Mouse (Mus musculus): ENCODE data around the gene Tex2. TPM values are rescaled to one million over a fixed set of nuclear protein-coding genes. Genes with fewer than 3 reads are reported as not detected.
A peak's percentile ranks its signal among the peaks of the same experiment; 100 is the strongest.
"Not testable (repeated sequence)": the region's sequence is repeated elsewhere in the genome, so short reads cannot be mapped to it uniquely, and the experiment has no call there.

Tex2 gene
- polyA plus RNA-seq, 1 experiment from 2014 or later, result 14.4 TPM

GRCm38 (mm10) chr11:106635946-106636345 lies 22.7 kb upstream of the Tex2 start:
- no peaks in the 10 kb centered on the region for H3K36me3 ChIP-seq (ENCODE audit: control insufficient read depth, insufficient read depth, low read length)
- H3K27me3 ChIP-seq (ENCODE audit: control insufficient read depth, insufficient read depth, low read length), result no peaks in the 10 kb centered on the region
- H3K4me2 ChIP-seq (ENCODE audit: low read length), result no peak overlapping the region
- no peak overlapping the region for H3K27ac ChIP-seq (replicated peaks in 1 of 2; ENCODE audit: control insufficient read depth in 1 of 2, insufficient read depth in 1 of 2, low read depth in 2 of 2, low read length in 2 of 2)
- H3K4me1 ChIP-seq (ENCODE audit: control insufficient read depth in 2 of 2, insufficient read depth in 2 of 2, low read length in 2 of 2), result peaks cover 18 to 20% of the 10 kb centered on the region in 2 experiments
- WGBS, result 56% methylated on average over 2 of the region's 2 CpGs
- H3K9ac ChIP-seq (ENCODE audit: low read length), result no peak overlapping the region
- 0 out of 2 replicates have a peak, but pooled peaks cover 4% of the 10 kb centered on the region for H3K9me3 ChIP-seq (ENCODE audit: control insufficient read depth, low read length)
- no peak for ATAC-seq (ENCODE audit: insufficient number of reproducible peaks, insufficient read depth, low FRiP score, low read depth)
- no peak overlapping the region for H3K4me3 ChIP-seq (ENCODE audit: control insufficient read depth in 1 of 2, insufficient read depth in 1 of 2, low read depth in 1 of 2, low read length in 2 of 2)

- 87% methylated on average over 3 of the region's 3 CpGs for WGBS
- not testable (repeated sequence) for H3K4me1 ChIP-seq (ENCODE audit: control insufficient read depth in 2 of 2, insufficient read depth in 2 of 2, low read length in 2 of 2); H3K4me3 ChIP-seq (ENCODE audit: control insufficient read depth in 1 of 2, insufficient read depth in 1 of 2, low read depth in 1 of 2, low read length in 2 of 2); H3K9ac ChIP-seq (ENCODE audit: low read length); H3K9me3 ChIP-seq (ENCODE audit: control insufficient read depth, low read length); ATAC-seq (ENCODE audit: insufficient number of reproducible peaks, insufficient read depth, low FRiP score, low read depth); H3K27me3 ChIP-seq (ENCODE audit: control insufficient read depth, insufficient read depth, low read length); H3K36me3 ChIP-seq (ENCODE audit: control insufficient read depth, insufficient read depth, low read length); H3K27ac ChIP-seq (replicated peaks in 1 of 2; ENCODE audit: control insufficient read depth in 1 of 2, insufficient read depth in 1 of 2, low read depth in 2 of 2, low read length in 2 of 2); H3K4me2 ChIP-seq (ENCODE audit: low read length)
Observed at GRCm38 (mm10) chr11:106634175-106634574, 21.0 kb upstream of the Tex2 start.

- ATAC-seq (ENCODE audit: insufficient number of reproducible peaks, insufficient read depth, low FRiP score, low read depth), result no peak
- Histone ChIP-seq H3K27ac (replicated peaks in 1 of 2; ENCODE audit: control insufficient read depth in 1 of 2, insufficient read depth in 1 of 2, low read depth in 2 of 2, low read length in 2 of 2) (no peak overlapping the region), H3K4me1 (ENCODE audit: control insufficient read depth in 2 of 2, insufficient read depth in 2 of 2, low read length in 2 of 2) (0 out of 4 replicates have a peak, but pooled peaks cover 0 to 2% of the 10 kb centered on the region in 2 experiments), H3K9me3 (ENCODE audit: control insufficient read depth, low read length) (0 out of 2 replicates have a peak, but pooled peaks cover 4% of the 10 kb centered on the region), H3K27me3 (ENCODE audit: control insufficient read depth, insufficient read depth, low read length) (no peaks in the 10 kb centered on the region), H3K4me3 (ENCODE audit: control insufficient read depth in 1 of 2, insufficient read depth in 1 of 2, low read depth in 1 of 2, low read length in 2 of 2) (no peak overlapping the region), H3K36me3 (ENCODE audit: control insufficient read depth, insufficient read depth, low read length) (no peaks in the 10 kb centered on the region), H3K4me2 (ENCODE audit: low read length) (no peak overlapping the region), H3K9ac (ENCODE audit: low read length) (no peak overlapping the region)
- 90% methylated on average over 2 of the region's 2 CpGs for WGBS
Observed at GRCm38 (mm10) chr11:106633456-106633855, 20.2 kb upstream of the Tex2 start.

- WGBS, result 19% methylated on average over 6 of the region's 6 CpGs
- Histone ChIP-seq H3K4me3 (ENCODE audit: control insufficient read depth in 1 of 2, insufficient read depth in 1 of 2, low read depth in 1 of 2, low read length in 2 of 2) (no peak overlapping the region), H3K9me3 (ENCODE audit: control insufficient read depth, low read length) (0 out of 2 replicates have a peak, but pooled peaks cover 4% of the 10 kb centered on the region), H3K4me1 (ENCODE audit: control insufficient read depth in 2 of 2, insufficient read depth in 2 of 2, low read length in 2 of 2) (peaks cover 2 to 3% of the 10 kb centered on the region in 2 experiments; a peak in 2 of 4 replicates), H3K27ac (replicated peaks in 1 of 2; ENCODE audit: control insufficient read depth in 1 of 2, insufficient read depth in 1 of 2, low read depth in 2 of 2, low read length in 2 of 2) (no peak overlapping the region), H3K9ac (ENCODE audit: low read length) (no peak overlapping the region), H3K36me3 (ENCODE audit: control insufficient read depth, insufficient read depth, low read length) (no peaks in the 10 kb centered on the region), H3K4me2 (ENCODE audit: low read length) (no peak overlapping the region), H3K27me3 (ENCODE audit: control insufficient read depth, insufficient read depth, low read length) (no peaks in the 10 kb centered on the region)
- ATAC-seq (ENCODE audit: insufficient number of reproducible peaks, insufficient read depth, low FRiP score, low read depth), result no peak
Observed at GRCm38 (mm10) chr11:106627692-106628091, 14.5 kb upstream of the Tex2 start.

DNA sequence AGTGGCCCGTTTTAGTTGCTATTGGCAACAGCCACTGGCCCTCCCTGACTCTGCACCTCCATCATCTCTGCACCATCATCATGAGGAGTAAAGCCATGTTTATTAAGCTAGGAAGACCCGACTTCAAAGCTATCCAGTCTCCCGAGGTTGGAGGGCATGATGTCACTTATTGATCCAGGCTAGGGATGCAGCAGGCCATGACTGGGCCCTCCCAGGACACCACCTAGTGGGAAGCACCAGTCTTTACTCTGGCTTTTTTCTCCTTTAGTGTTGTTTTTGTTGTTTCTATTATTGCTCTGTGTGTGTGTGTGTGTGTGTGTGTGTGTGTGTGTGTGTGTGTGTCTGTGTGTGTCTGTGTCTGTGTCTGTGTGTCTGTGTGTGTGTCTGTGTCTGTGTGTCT lies 12.4 kb upstream of the Tex2 start:
- H3K27me3 ChIP-seq (ENCODE audit: control insufficient read depth, insufficient read depth, low read length), result no peaks in the 10 kb centered on the region
- no peak overlapping the region for H3K27ac ChIP-seq (replicated peaks in 1 of 2; ENCODE audit: control insufficient read depth in 1 of 2, insufficient read depth in 1 of 2, low read depth in 2 of 2, low read length in 2 of 2)
- no peak overlapping the region for H3K9ac ChIP-seq (ENCODE audit: low read length)
- no peak overlapping the region for H3K4me3 ChIP-seq (ENCODE audit: control insufficient read depth in 1 of 2, insufficient read depth in 1 of 2, low read depth in 1 of 2, low read length in 2 of 2)
- no peak overlapping the region for H3K4me2 ChIP-seq (ENCODE audit: low read length)
- peaks cover 11 to 19% of the 10 kb centered on the region in 2 experiments for H3K4me1 ChIP-seq (ENCODE audit: control insufficient read depth in 2 of 2, insufficient read depth in 2 of 2, low read length in 2 of 2)
- no peaks in the 10 kb centered on the region for H3K36me3 ChIP-seq (ENCODE audit: control insufficient read depth, insufficient read depth, low read length)
- 51% methylated on average over 3 of the region's 3 CpGs for WGBS
- no peaks in the 10 kb centered on the region for H3K9me3 ChIP-seq (ENCODE audit: control insufficient read depth, low read length)
- no peak for ATAC-seq (ENCODE audit: insufficient number of reproducible peaks, insufficient read depth, low FRiP score, low read depth)

DNA sequence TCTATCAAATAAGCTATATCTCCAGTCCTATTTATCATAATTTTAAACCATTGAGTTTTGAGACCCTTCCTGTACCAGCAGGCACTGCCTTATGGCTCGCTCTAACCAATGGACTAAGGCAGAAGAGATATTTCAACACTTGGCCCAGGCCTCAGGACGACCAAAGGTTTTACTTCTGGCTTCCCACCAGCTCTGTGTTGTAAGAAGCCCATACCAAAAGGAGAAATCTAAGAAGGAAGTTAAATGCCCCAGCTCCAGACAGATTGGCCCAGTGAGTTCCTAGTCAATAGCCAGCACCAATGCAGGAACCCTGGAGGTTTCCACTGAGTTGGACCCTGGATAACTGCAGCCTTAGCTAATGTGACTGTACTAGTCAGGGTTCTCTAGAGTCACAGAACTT lies 10.4 kb upstream of the Tex2 start:
- 86% methylated on average over 2 of the region's 2 CpGs for WGBS
- Histone ChIP-seq H3K27ac (replicated peaks in 1 of 2; ENCODE audit: control insufficient read depth in 1 of 2, insufficient read depth in 1 of 2, low read depth in 2 of 2, low read length in 2 of 2) (no peak overlapping the region), H3K4me2 (ENCODE audit: low read length) (no peak overlapping the region), H3K9ac (ENCODE audit: low read length) (no peak overlapping the region), H3K9me3 (ENCODE audit: control insufficient read depth, low read length) (no peaks in the 10 kb centered on the region), H3K36me3 (ENCODE audit: control insufficient read depth, insufficient read depth, low read length) (no peaks in the 10 kb centered on the region), H3K4me3 (ENCODE audit: control insufficient read depth in 1 of 2, insufficient read depth in 1 of 2, low read depth in 1 of 2, low read length in 2 of 2) (no peak overlapping the region), H3K4me1 (ENCODE audit: control insufficient read depth in 2 of 2, insufficient read depth in 2 of 2, low read length in 2 of 2) (peaks cover 21 to 30% of the 10 kb centered on the region in 2 experiments), H3K27me3 (ENCODE audit: control insufficient read depth, insufficient read depth, low read length) (no peaks in the 10 kb centered on the region)
- ATAC-seq (ENCODE audit: insufficient number of reproducible peaks, insufficient read depth, low FRiP score, low read depth), result no peak

- Histone ChIP-seq H3K4me3 (ENCODE audit: control insufficient read depth in 1 of 2, insufficient read depth in 1 of 2, low read depth in 1 of 2, low read length in 2 of 2) (no peak overlapping the region), H3K27ac (replicated peaks in 1 of 2; ENCODE audit: control insufficient read depth in 1 of 2, insufficient read depth in 1 of 2, low read depth in 2 of 2, low read length in 2 of 2) (peak overlapping the region; percentile 36 to 47), H3K9me3 (ENCODE audit: control insufficient read depth, low read length) (no peaks in the 10 kb centered on the region), H3K4me1 (ENCODE audit: control insufficient read depth in 2 of 2, insufficient read depth in 2 of 2, low read length in 2 of 2) (peaks cover 21 to 30% of the 10 kb centered on the region in 2 experiments), H3K9ac (ENCODE audit: low read length) (no peak overlapping the region), H3K36me3 (ENCODE audit: control insufficient read depth, insufficient read depth, low read length) (no peaks in the 10 kb centered on the region), H3K4me2 (ENCODE audit: low read length) (no peak overlapping the region), H3K27me3 (ENCODE audit: control insufficient read depth, insufficient read depth, low read length) (no peaks in the 10 kb centered on the region)
- WGBS, result 75% methylated on average over 8 of the region's 8 CpGs
- no peak for ATAC-seq (ENCODE audit: insufficient number of reproducible peaks, insufficient read depth, low FRiP score, low read depth)
Observed at GRCm38 (mm10) chr11:106622056-106622455, 8.8 kb upstream of the Tex2 start.

- not testable (repeated sequence) for H3K27ac ChIP-seq (replicated peaks in 1 of 2; ENCODE audit: control insufficient read depth in 1 of 2, insufficient read depth in 1 of 2, low read depth in 2 of 2, low read length in 2 of 2); H3K9me3 ChIP-seq (ENCODE audit: control insufficient read depth, low read length); H3K36me3 ChIP-seq (ENCODE audit: control insufficient read depth, insufficient read depth, low read length); H3K27me3 ChIP-seq (ENCODE audit: control insufficient read depth, insufficient read depth, low read length); H3K4me3 ChIP-seq (ENCODE audit: control insufficient read depth in 1 of 2, insufficient read depth in 1 of 2, low read depth in 1 of 2, low read length in 2 of 2); H3K4me2 ChIP-seq (ENCODE audit: low read length); ATAC-seq (ENCODE audit: insufficient number of reproducible peaks, insufficient read depth, low FRiP score, low read depth); H3K9ac ChIP-seq (ENCODE audit: low read length)
- WGBS, result 92% methylated on average over 3 of the region's 4 CpGs
- peaks cover 23 to 33% of the 10 kb centered on the region in 2 experiments for H3K4me1 ChIP-seq (ENCODE audit: control insufficient read depth in 2 of 2, insufficient read depth in 2 of 2, low read length in 2 of 2)
Observed at GRCm38 (mm10) chr11:106618768-106619167, 5.5 kb upstream of the Tex2 start.
